Comparison of ENCODE assay signal across 10 mouse cellular contexts in the genomic region with DNA sequence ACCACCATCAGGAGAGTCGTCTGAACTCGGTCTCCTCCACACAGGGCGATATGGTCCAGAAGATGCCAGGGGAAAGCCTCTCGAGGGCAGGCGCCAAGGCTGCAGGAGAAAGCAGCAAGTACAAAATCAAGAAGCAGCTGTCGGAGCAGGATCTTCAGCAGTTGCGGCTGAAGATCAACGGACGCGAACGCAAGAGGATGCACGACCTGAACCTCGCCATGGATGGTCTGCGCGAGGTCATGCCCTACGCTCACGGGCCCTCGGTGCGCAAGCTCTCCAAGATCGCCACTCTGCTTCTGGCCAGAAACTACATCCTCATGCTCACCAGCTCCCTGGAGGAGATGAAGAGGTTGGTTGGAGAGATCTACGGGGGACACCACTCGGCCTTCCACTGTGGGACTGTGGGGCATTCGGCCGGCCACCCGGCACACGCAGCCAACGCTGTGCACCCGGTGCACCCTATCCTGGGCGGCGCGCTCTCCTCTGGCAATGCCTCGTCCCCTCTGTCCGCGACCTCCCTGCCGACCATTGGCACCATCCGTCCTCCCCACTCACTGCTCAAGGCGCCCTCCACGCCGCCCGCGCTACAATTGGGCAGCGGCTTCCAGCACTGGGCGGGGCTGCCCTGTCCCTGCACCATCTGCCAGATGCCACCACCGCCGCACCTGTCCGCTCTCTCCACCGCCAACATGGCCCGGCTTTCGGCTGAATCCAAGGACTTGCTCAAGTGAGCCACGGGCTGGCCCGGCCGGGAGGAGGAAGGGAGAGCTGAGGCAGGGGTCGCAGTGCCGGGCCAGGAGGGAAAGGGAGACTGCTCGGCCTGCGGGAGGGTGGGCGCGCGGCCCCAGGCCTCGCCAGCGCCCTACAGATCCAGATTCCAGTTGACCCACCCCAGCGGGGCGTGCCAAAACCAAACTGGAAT. TPM values are rescaled to one million over a fixed set of nuclear protein-coding genes. Genes with fewer than 3 reads are reported as not detected.
DNase-seq lines count a peak whose midpoint lies in the region; ATAC-seq and TF ChIP-seq lines count a peak whose summit lies in the region.
"Had no signal": no experiment of that assay in that cellular context is flagged by ENCODE, and none has a peak within 500 bp of the region (broad histone marks: within the 10 kb centered on the region; RNA-seq: fewer than 3 reads in every experiment).

No protein-coding gene starts in this region.

- no peaks in the 10 kb centered on the region for H3K9me3 ChIP-seq in kidney, embryonic 14.5 days (ENCODE audit: control insufficient read depth, low read length)
- no peaks in the 10 kb centered on the region for H3K9me3 ChIP-seq in hindbrain, embryonic 10.5 days
- H3K9me3 ChIP-seq in midbrain, postnatal 0 days (ENCODE audit: low read length), result no peaks in the 10 kb centered on the region

- peak overlapping the region; percentile 13; the same call in 1 of the 2 replicates for H3K4me2 ChIP-seq in kidney, embryonic 14.5 days (replicated peaks; ENCODE audit: low read depth, low read length)
- peak overlapping the region; percentile 24; the same call in 1 of the 2 replicates for H3K4me2 ChIP-seq in midbrain, postnatal 0 days (ENCODE audit: low read depth, low read length, poor library complexity, severe bottlenecking)

- peak overlapping the region; percentile 22 for H3K4me3 ChIP-seq in kidney, embryonic 14.5 days (ENCODE audit: low read length)
- peak overlapping the region; percentile 60 for H3K4me3 ChIP-seq in hindbrain, embryonic 10.5 days
- H3K4me3 ChIP-seq in midbrain, postnatal 0 days (ENCODE audit: low read depth, low read length), result peak overlapping the region; percentile 18; the same call in 1 of the 2 replicates

- WGBS in kidney, embryonic 14.5 days, result 2% methylated on average over 62 of the region's 63 CpGs
- WGBS in hindbrain, embryonic 10.5 days, result under 1% methylated on average over 63 of the region's 63 CpGs
- WGBS in midbrain, postnatal 0 days, result under 1% methylated on average over 51 of the region's 63 CpGs

- no peaks in the 10 kb centered on the region for H3K4me1 ChIP-seq in kidney, embryonic 14.5 days (ENCODE audit: control insufficient read depth, insufficient read depth, low read length)
- peaks cover 53% of the 10 kb centered on the region for H3K4me1 ChIP-seq in hindbrain, embryonic 10.5 days (replicated peaks)
- no peaks in the 10 kb centered on the region for H3K4me1 ChIP-seq in midbrain, postnatal 0 days (ENCODE audit: insufficient read depth, low read length)

- ATAC-seq in kidney, embryonic 14.5 days (ENCODE audit: low FRiP score, low TSS enrichment), result no peak; the same call in 1 of the 2 replicates
- ATAC-seq in common myeloid progenitor, adult 5-6 weeks (replicated peaks; ENCODE audit: low read depth, poor library complexity, severe bottlenecking), result peak; percentile 38; the same call in 1 of the 2 replicates
- ATAC-seq in midbrain, postnatal 0 days (ENCODE audit: low FRiP score), result 0 out of 2 replicates have a peak, but pooled peaks have one; percentile 6
- ATAC-seq: Patski had no signal

- no peaks in the 10 kb centered on the region for H3K36me3 ChIP-seq in kidney, embryonic 14.5 days (ENCODE audit: control insufficient read depth, insufficient read depth, low read length)
- no peaks in the 10 kb centered on the region for H3K36me3 ChIP-seq in hindbrain, embryonic 10.5 days
- H3K36me3 ChIP-seq in midbrain, postnatal 0 days (ENCODE audit: insufficient read depth, low read length), result no peaks in the 10 kb centered on the region

- H3K27ac ChIP-seq in kidney, embryonic 14.5 days (ENCODE audit: low read depth, low read length), result no peak overlapping the region
- H3K27ac ChIP-seq in hindbrain, embryonic 10.5 days, result peak overlapping the region; percentile 88
- H3K27ac ChIP-seq in midbrain, postnatal 0 days (ENCODE audit: low read depth, low read length), result no peak overlapping the region

- no peak for DNase-seq in kidney, postnatal 36 days
- peak; percentile 60 for DNase-seq in hindbrain, embryonic 10.5 days (ENCODE audit: low spot score)
- no peak for DNase-seq in midbrain, postnatal 0 days (ENCODE audit: low spot score)
- DNase-seq in layer of hippocampus, adult 11-12 months (ENCODE audit: low spot score), result no peak
- DNase-seq in ovary, adult 18-20 months (ENCODE audit: low spot score), result no peak
- DNase-seq in B cell, adult 2 months, result no peak
- DNase-seq: right cerebral cortex, adult 18-20 months had no signal

- peaks cover 96% of the 10 kb centered on the region for H3K27me3 ChIP-seq in kidney, embryonic 14.5 days (ENCODE audit: control insufficient read depth, insufficient read depth, low read length)
- peaks cover 100% of the 10 kb centered on the region for H3K27me3 ChIP-seq in hindbrain, embryonic 10.5 days (ENCODE audit: insufficient read depth, poor library complexity, severe bottlenecking)
- peaks cover 95% of the 10 kb centered on the region for H3K27me3 ChIP-seq in midbrain, postnatal 0 days (ENCODE audit: insufficient read depth, low read length)
- H3K27me3 ChIP-seq: Patski had no signal

- no peak for TF ChIP-seq CTCF in midbrain, postnatal 0 days (IDR thresholded peaks at IDR 0.05)

- no peak overlapping the region for H3K9ac ChIP-seq in kidney, embryonic 14.5 days (ENCODE audit: low read depth, low read length)
- no peak overlapping the region for H3K9ac ChIP-seq in midbrain, postnatal 0 days (replicated peaks; ENCODE audit: low read length, poor library complexity, severe bottlenecking)

RNA-seq across cellular contexts. Expression of a gene that starts 0.6 kb away (rescaled TPM):
- not detected in 2 replicates for polyA plus RNA-seq in kidney, embryonic 14.5 days (2014; fragmentation: Nextera tagmentation; extraction: Ambion mirVana)
- total RNA-seq in common myeloid progenitor, adult 5-6 weeks (2017), result not detected in 2 replicates
- 82.0 and 99.1 TPM in 2 replicates for polyA plus RNA-seq in hindbrain, embryonic 10.5 days (2016; fragmentation: Nextera tagmentation; extraction: Ambion mirVana)
- total RNA-seq in midbrain, postnatal 0 days (2014; rRNA removed), result 0.77 TPM in 1 of 2 replicates, not detected in the other
- not detected in 2 replicates for polyA plus RNA-seq in midbrain, postnatal 0 days (2015; fragmentation: Nextera tagmentation; extraction: Ambion mirVana)

Comparison
In these comparisons a context has a peak if more than half of its experiments do, and no peak if none do; other contexts are left out.
1. RNA of a gene that starts 0.6 kb away (polyA plus RNA-seq): 82.0 to 99.1 TPM in hindbrain, embryonic 10.5 days; not detected in midbrain, postnatal 0 days and not detected in kidney, embryonic 14.5 days; every median in the first group is over 10 times any median in the second.
2. Peak in every context shown above with its lines, with median percentiles within 50 percentile points of each other: H3K4me3 ChIP-seq.